Mouse (Mus musculus): Measurements from ENCODE around the gene Myo6. TPM values are rescaled to one million over a fixed set of nuclear protein-coding genes. Genes with fewer than 3 reads are reported as not detected.

Myo6 gene
- total and polyA plus RNA-seq, 3 experiments: 1.2 to 1.6 TPM; not detected in 1

DNA sequence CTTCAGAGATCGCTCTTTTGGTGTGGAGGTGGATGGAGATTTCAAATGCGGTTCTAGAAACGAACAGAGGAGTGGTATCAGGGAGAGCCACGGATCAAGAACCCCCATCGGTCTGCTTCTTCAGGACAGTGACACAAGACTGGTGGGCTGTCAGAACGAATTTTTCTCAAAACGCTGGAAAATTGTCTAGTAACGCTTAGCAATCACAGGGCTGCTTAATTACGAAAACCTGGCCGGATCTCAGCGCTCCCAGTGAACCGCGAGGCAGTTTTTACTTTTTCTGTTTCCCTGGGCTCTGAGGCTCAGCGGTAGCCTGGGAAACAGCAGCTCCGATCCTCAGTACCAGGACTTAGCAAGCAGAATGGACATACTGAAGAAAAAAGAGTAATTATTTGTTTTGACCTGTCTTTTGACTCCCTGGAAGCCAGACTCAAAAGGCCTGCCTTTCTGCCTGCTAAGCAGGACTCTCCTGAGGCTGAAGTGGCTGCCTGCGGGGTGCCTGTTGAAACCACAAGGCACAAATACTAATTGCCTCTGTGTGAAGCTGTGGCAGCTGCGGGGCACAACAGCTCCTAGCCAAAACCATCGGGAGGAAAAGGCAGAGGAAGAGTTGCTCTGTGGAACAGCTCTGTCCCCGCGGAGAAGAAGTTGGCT lies 187.0 kb downstream of the Myo6 start:
- Histone ChIP-seq H3K9ac (ENCODE audit: control insufficient read depth, low read depth, low read length, poor library complexity, severe bottlenecking) (no peak overlapping the region), H3K4me3 (ENCODE audit: control insufficient read depth in 1 of 2, insufficient read depth in 1 of 2, low read depth in 2 of 2, low read length in 2 of 2) (no peak overlapping the region), H3K9me3 (replicated peaks; ENCODE audit: insufficient read depth, low read length) (no peaks in the 10 kb centered on the region), H3K79me2 (ENCODE audit: control insufficient read depth, insufficient read depth, low read length, poor library complexity) (no peaks in the 10 kb centered on the region), H3K36me3 (ENCODE audit: control insufficient read depth in 1 of 2, insufficient read depth in 2 of 2, low read length in 2 of 2) (no peaks in the 10 kb centered on the region), H3K4me1 (ENCODE audit: control insufficient read depth in 1 of 2, insufficient read depth in 2 of 2, low read length in 2 of 2) (no peaks in the 10 kb centered on the region), H3K27me3 (ENCODE audit: control insufficient read depth in 1 of 2, insufficient read depth in 2 of 2, low read length in 2 of 2) (no peaks in the 10 kb centered on the region; a peak in 1 of 4 replicates), H3K27ac (ENCODE audit: control insufficient read depth, low read depth, low read length) (no peak overlapping the region)
- DNase-seq (ENCODE audit: low read depth, low spot score): no peak
- TF ChIP-seq JUND (IDR thresholded peaks at IDR 0.05; ENCODE audit: low read depth, low read length) (no peak), CHD2 (IDR thresholded peaks at IDR 0.05; ENCODE audit: low read length) (no peak), NRF1 (IDR thresholded peaks at IDR 0.05; ENCODE audit: insufficient read depth, low read depth, low read length, poor library complexity, severe bottlenecking) (no peak), RCOR1 (IDR thresholded peaks at IDR 0.05; ENCODE audit: low read depth, low read length) (no peak), USF2 (IDR thresholded peaks at IDR 0.05; ENCODE audit: borderline replicate concordance in 1 of 2, insufficient read depth in 1 of 2, low read depth in 1 of 2, low read length in 2 of 2) (no peak), TCF12 (IDR thresholded peaks at IDR 0.05; ENCODE audit: low read depth, low read length) (no peak), POLR2AphosphoS5 (IDR thresholded peaks at IDR 0.05; ENCODE audit: borderline replicate concordance, low read depth, low read length) (no peak), ZC3H11A (IDR thresholded peaks at IDR 0.05; ENCODE audit: low read depth, low read length) (no peak), BHLHE40 (IDR thresholded peaks at IDR 0.05; ENCODE audit: borderline replicate concordance, low read depth, low read length) (no peak), POLR2AphosphoS2 (IDR thresholded peaks at IDR 0.05; ENCODE audit: low read length) (no peak), CTCF (IDR thresholded peaks at IDR 0.05 in 2 of 3, conservative IDR thresholded peaks at IDR 0.05 in 1 of 3; ENCODE audit: control insufficient read depth in 1 of 3, insufficient read depth in 1 of 3, low read depth in 2 of 3, low read length in 3 of 3, poor library complexity in 1 of 3, severe bottlenecking in 1 of 3) (no peak), KAT2A (conservative IDR thresholded peaks at IDR 0.05; ENCODE audit: low read depth, low read length) (no peak), GATA1 (IDR thresholded peaks at IDR 0.05; ENCODE audit: low read depth, low read length) (no peak), POLR2A (IDR thresholded peaks at IDR 0.05; ENCODE audit: control insufficient read depth in 1 of 2, insufficient read depth in 1 of 2, low read depth in 1 of 2, low read length in 2 of 2, poor library complexity in 1 of 2) (no peak), ZKSCAN1 (IDR thresholded peaks at IDR 0.05; ENCODE audit: low read depth, low read length) (no peak), GABPA (IDR thresholded peaks at IDR 0.05; ENCODE audit: low read depth, low read length) (no peak), MYB (IDR thresholded peaks at IDR 0.05; ENCODE audit: low read depth, low read length) (no peak), MEF2A (IDR thresholded peaks at IDR 0.05; ENCODE audit: extremely low read depth, insufficient replicate concordance, low read depth, low read length, poor library complexity, severe bottlenecking) (no peak)

GRCm38 (mm10) chr9:80360063-80360462 lies 195.2 kb downstream of the Myo6 start:
- Histone ChIP-seq H3K9me3 (replicated peaks; ENCODE audit: insufficient read depth, low read length) (no peaks in the 10 kb centered on the region), H3K27ac (ENCODE audit: control insufficient read depth, low read depth, low read length) (no peak overlapping the region), H3K79me2 (ENCODE audit: control insufficient read depth, insufficient read depth, low read length, poor library complexity) (no peaks in the 10 kb centered on the region), H3K9ac (ENCODE audit: control insufficient read depth, low read depth, low read length, poor library complexity, severe bottlenecking) (no peak overlapping the region), H3K4me3 (ENCODE audit: control insufficient read depth in 1 of 2, insufficient read depth in 1 of 2, low read depth in 2 of 2, low read length in 2 of 2) (no peak overlapping the region), H3K4me1 (ENCODE audit: control insufficient read depth in 1 of 2, insufficient read depth in 2 of 2, low read length in 2 of 2) (no peaks in the 10 kb centered on the region), H3K36me3 (ENCODE audit: control insufficient read depth in 1 of 2, insufficient read depth in 2 of 2, low read length in 2 of 2) (no peaks in the 10 kb centered on the region), H3K27me3 (ENCODE audit: control insufficient read depth in 1 of 2, insufficient read depth in 2 of 2, low read length in 2 of 2) (no peaks in the 10 kb centered on the region; a peak in 1 of 4 replicates)
- TF ChIP-seq CHD2 (IDR thresholded peaks at IDR 0.05; ENCODE audit: low read length): no peak
- TF ChIP-seq USF2 (IDR thresholded peaks at IDR 0.05; ENCODE audit: borderline replicate concordance in 1 of 2, insufficient read depth in 1 of 2, low read depth in 1 of 2, low read length in 2 of 2): no peak
- TF ChIP-seq JUND (IDR thresholded peaks at IDR 0.05; ENCODE audit: low read depth, low read length): no peak
- no peak for TF ChIP-seq BHLHE40 (IDR thresholded peaks at IDR 0.05; ENCODE audit: borderline replicate concordance, low read depth, low read length)
- TF ChIP-seq TAL1 (IDR thresholded peaks at IDR 0.05; ENCODE audit: low read length): no peak
- TF ChIP-seq MXI1 (IDR thresholded peaks at IDR 0.05; ENCODE audit: low read depth, low read length): no peak
- TF ChIP-seq SIN3A (IDR thresholded peaks at IDR 0.05; ENCODE audit: low read length): no peak
- no peak for TF ChIP-seq UBTF (IDR thresholded peaks at IDR 0.05; ENCODE audit: borderline replicate concordance, insufficient read depth, low read depth, low read length)
- no peak for TF ChIP-seq KAT2A (conservative IDR thresholded peaks at IDR 0.05; ENCODE audit: low read depth, low read length)
- TF ChIP-seq POLR2AphosphoS2 (IDR thresholded peaks at IDR 0.05; ENCODE audit: low read length): no peak
- TF ChIP-seq MYC (IDR thresholded peaks at IDR 0.05; ENCODE audit: low read depth, low read length): no peak
- TF ChIP-seq RAD21 (IDR thresholded peaks at IDR 0.05; ENCODE audit: low read depth, low read length): no peak
- TF ChIP-seq MYB (IDR thresholded peaks at IDR 0.05; ENCODE audit: low read depth, low read length): no peak
- TF ChIP-seq NRF1 (IDR thresholded peaks at IDR 0.05; ENCODE audit: insufficient read depth, low read depth, low read length, poor library complexity, severe bottlenecking): no peak
- TF ChIP-seq GATA1 (IDR thresholded peaks at IDR 0.05; ENCODE audit: low read depth, low read length): no peak
- no peak for TF ChIP-seq CHD1 (IDR thresholded peaks at IDR 0.05; ENCODE audit: low read depth, low read length)
- no peak for TF ChIP-seq ZNF384 (IDR thresholded peaks at IDR 0.05; ENCODE audit: low read depth, low read length)
- no peak for TF ChIP-seq USF1 (IDR thresholded peaks at IDR 0.05; ENCODE audit: low read depth, low read length)
- DNase-seq (ENCODE audit: low read depth, low spot score): no peak

Measured in MEL (cell line).